Mouse (Mus musculus) neural tube, embryonic 12.5 days (tissue): ENCODE measurements around the gene Tfpt. TPM values are rescaled to one million over a fixed set of nuclear protein-coding genes. Genes with fewer than 3 reads are reported as not detected.

Experiments
- ATAC-seq: fragments of 200-750 bp; cut with Nextera tagmentation; 2 replicates; pipeline ENCODE4 v1.8.0; 2017; ENCODE audit warnings: low read depth, mild to moderate bottlenecking, moderate TSS enrichment, moderate library complexity; ENCODE audit not compliant: low FRiP score
- H3K27ac ChIP-seq: fragments of 300-500 bp; sonication (generic); 2 replicates; pipeline ENCODE4 v1.5.1; 2016
- H3K27me3 ChIP-seq: fragments of 300-500 bp; sonication (generic); replicated peaks from 2 replicates; pipeline ENCODE4 v1.6.1; 2016; ENCODE audit warnings: mild to moderate bottlenecking
- H3K36me3 ChIP-seq: fragments of 300-500 bp; sonication (generic); 2 replicates; pipeline ENCODE4 v1.6.1; 2016; ENCODE audit warnings: mild to moderate bottlenecking
- H3K4me1 ChIP-seq: fragments of 300-500 bp; sonication (generic); 2 replicates; pipeline ENCODE4 v1.6.1; 2016
- H3K4me2 ChIP-seq: fragments of 300-500 bp; sonication (generic); replicated peaks from 2 replicates; pipeline ENCODE4 v1.6.1; 2016; ENCODE audit warnings: mild to moderate bottlenecking
- H3K4me3 ChIP-seq: fragments of 300-500 bp; sonication (generic); 2 replicates; pipeline ENCODE4 v1.5.1; 2016
- H3K9ac ChIP-seq: fragments of 300-500 bp; sonication (generic); 2 replicates; pipeline ENCODE4 v1.6.1; 2016; ENCODE audit warnings: mild to moderate bottlenecking
- H3K9me3 ChIP-seq: fragments of 300-500 bp; sonication (generic); 2 replicates; pipeline ENCODE4 v1.6.1; 2016; ENCODE audit warnings: mild to moderate bottlenecking
- WGBS: fragments of 180-500 bp; shearing (Covaris S2); methylation state at CpG from one replicate; pipeline ENCODE4 v1.1.7; 2016; 5-methylcytosine and 5-hydroxymethylcytosine counted together
- polyA plus RNA-seq: library from polyadenylated mRNA; unstranded; fragments of >200 nt; fragmentation: Nextera tagmentation; extraction: Ambion mirVana; gene quantifications from 2 replicates; pipeline ENCODE4 v1.2.1, GENCODE M21; 2016

The Tfpt gene
- polyA plus RNA-seq = 39.3 and 39.7 TPM in 2 replicates

GRCm38 (mm10) chr7:3629543-3630477 is at the start of gene Tfpt, which contains the start of gene Prpf31:
Gene Tfpt, minus strand, starts transcription at chr7:3629929.
Gene Prpf31, plus strand, starts transcription at chr7:3629985.
- H3K9me3 ChIP-seq = no peaks in the 10 kb centered on the region
- peak within 1 kb of the TSS; percentile 69 for H3K9ac ChIP-seq
- peak; percentile 89 for ATAC-seq
- H3K4me3 ChIP-seq = peak within 1 kb of the TSS; percentile 65
- peaks cover 25% of the 10 kb centered on the region for H3K4me1 ChIP-seq
- H3K36me3 ChIP-seq = peaks cover 42% of the 10 kb centered on the region
- 1% methylated on average over 47 of the region's 47 CpGs for WGBS
- no peaks in the 10 kb centered on the region for H3K27me3 ChIP-seq
- H3K4me2 ChIP-seq = peak within 1 kb of the TSS; percentile 97
- H3K27ac ChIP-seq = peak within 1 kb of the TSS; percentile 6; the same call in 1 of the 2 replicates

GRCm38 (mm10) chr7:3677342-3677741 is 47.6 kb upstream of the Tfpt start, which contains the start of gene Tmc4:
Gene Tmc4, minus strand, starts transcription at chr7:3677553.
- 55% methylated on average over 9 of the region's 9 CpGs for WGBS
- Histone ChIP-seq H3K9me3 (no peaks in the 10 kb centered on the region), H3K27ac (no peak within 1 kb of the TSS), H3K4me1 (no peaks in the 10 kb centered on the region), H3K4me2 (no peak within 1 kb of the TSS), H3K36me3 (peaks cover 6% of the 10 kb centered on the region), H3K4me3 (no peak within 1 kb of the TSS), H3K27me3 (no peaks in the 10 kb centered on the region), H3K9ac (no peak within 1 kb of the TSS)
- no peak for ATAC-seq

GRCm38 (mm10) chr7:3676371-3676770 is 46.6 kb upstream of the Tfpt start:
- no peaks in the 10 kb centered on the region for H3K9me3 ChIP-seq
- no peak overlapping the region for H3K4me2 ChIP-seq
- H3K27me3 ChIP-seq = no peaks in the 10 kb centered on the region
- no peak overlapping the region for H3K9ac ChIP-seq
- no peak overlapping the region for H3K4me3 ChIP-seq
- no peak overlapping the region for H3K27ac ChIP-seq
- no peak for ATAC-seq
- H3K36me3 ChIP-seq = peaks cover 6% of the 10 kb centered on the region
- H3K4me1 ChIP-seq = no peaks in the 10 kb centered on the region
- WGBS = 90% methylated on average over 12 of the region's 12 CpGs

GRCm38 (mm10) chr7:3675228-3675548 is 45.5 kb upstream of the Tfpt start:
- no peak overlapping the region for H3K4me3 ChIP-seq
- no peaks in the 10 kb centered on the region for H3K4me1 ChIP-seq
- H3K36me3 ChIP-seq = peaks cover 6% of the 10 kb centered on the region
- no peak overlapping the region for H3K9ac ChIP-seq
- no peak overlapping the region for H3K4me2 ChIP-seq
- 78% methylated on average over 3 of the region's 3 CpGs for WGBS
- no peak overlapping the region for H3K27ac ChIP-seq
- no peaks in the 10 kb centered on the region for H3K27me3 ChIP-seq
- no peaks in the 10 kb centered on the region for H3K9me3 ChIP-seq
- no peak for ATAC-seq

GRCm38 (mm10) chr7:3674507-3675227 is 44.9 kb upstream of the Tfpt start:
- H3K4me1 ChIP-seq = no peaks in the 10 kb centered on the region
- H3K9ac ChIP-seq = no peak overlapping the region
- peaks cover 6% of the 10 kb centered on the region for H3K36me3 ChIP-seq
- no peak overlapping the region for H3K4me3 ChIP-seq
- ATAC-seq = peak; percentile 81
- H3K27ac ChIP-seq = no peak overlapping the region
- no peak overlapping the region for H3K4me2 ChIP-seq
- H3K9me3 ChIP-seq = no peaks in the 10 kb centered on the region
- WGBS = 77% methylated on average over 10 of the region's 10 CpGs
- no peaks in the 10 kb centered on the region for H3K27me3 ChIP-seq

GRCm38 (mm10) chr7:3666921-3667391 is 37.2 kb upstream of the Tfpt start:
- Histone ChIP-seq H3K36me3 (peaks cover 17% of the 10 kb centered on the region), H3K9ac (no peak overlapping the region), H3K4me3 (no peak overlapping the region), H3K9me3 (no peaks in the 10 kb centered on the region), H3K27ac (no peak overlapping the region), H3K4me1 (peaks cover 15% of the 10 kb centered on the region), H3K27me3 (no peaks in the 10 kb centered on the region), H3K4me2 (no peak overlapping the region)
- 19% methylated on average over 14 of the region's 14 CpGs for WGBS
- no peak for ATAC-seq

- peak within 1 kb of the TSS; percentile 79 for H3K9ac ChIP-seq
- H3K4me3 ChIP-seq = peak within 1 kb of the TSS; percentile 69
- H3K4me2 ChIP-seq = peak within 1 kb of the TSS; percentile 77
- ATAC-seq = peak; percentile 98
- H3K4me1 ChIP-seq = peaks cover 15% of the 10 kb centered on the region
- H3K9me3 ChIP-seq = no peaks in the 10 kb centered on the region
- WGBS = 5% methylated on average over 45 of the region's 45 CpGs
- peak within 1 kb of the TSS; percentile 62; the same call in 1 of the 2 replicates for H3K27ac ChIP-seq
- H3K27me3 ChIP-seq = no peaks in the 10 kb centered on the region
- H3K36me3 ChIP-seq = peaks cover 30% of the 10 kb centered on the region
These were observed 35.7 kb upstream of the Tfpt start, which contains the start of gene Leng1 for GRCm38 (mm10) chr7:3665215-3666114. Gene Leng1, minus strand, starts transcription at chr7:3665840.

- H3K27ac ChIP-seq = peak overlapping the region; percentile 62; the same call in 1 of the 2 replicates
These were observed 34.9 kb upstream of the Tfpt start for GRCm38 (mm10) chr7:3664524-3665214.

GRCm38 (mm10) chr7:3658578-3658977 is 28.8 kb upstream of the Tfpt start:
- Histone ChIP-seq H3K4me1 (peaks cover 2% of the 10 kb centered on the region), H3K9me3 (no peaks in the 10 kb centered on the region), H3K27ac (no peak overlapping the region), H3K4me2 (no peak overlapping the region), H3K9ac (no peak overlapping the region), H3K27me3 (no peaks in the 10 kb centered on the region), H3K36me3 (peaks cover 98% of the 10 kb centered on the region), H3K4me3 (no peak overlapping the region)
- 97% methylated on average over 14 of the region's 14 CpGs for WGBS
- ATAC-seq = no peak

More at GRCm38 (mm10) chr7:3664524-3665214, 34.9 kb upstream of the Tfpt start:
- Histone ChIP-seq H3K27me3 (no peaks in the 10 kb centered on the region), H3K4me3 (peak overlapping the region; percentile 69), H3K4me1 (peaks cover 15% of the 10 kb centered on the region), H3K9ac (peak overlapping the region; percentile 79), H3K36me3 (peaks cover 38% of the 10 kb centered on the region), H3K4me2 (peak overlapping the region; percentile 77), H3K9me3 (no peaks in the 10 kb centered on the region)
- ATAC-seq = peak; percentile 39
- WGBS = 34% methylated on average over 15 of the region's 15 CpGs

- Histone ChIP-seq H3K9me3 (no peaks in the 10 kb centered on the region), H3K9ac (no peak overlapping the region), H3K4me3 (no peak overlapping the region), H3K27ac (no peak overlapping the region), H3K4me2 (no peak overlapping the region), H3K4me1 (no peaks in the 10 kb centered on the region), H3K36me3 (peaks cover 98% of the 10 kb centered on the region), H3K27me3 (no peaks in the 10 kb centered on the region)
- no peak for ATAC-seq
- WGBS = 93% methylated on average over 4 of the region's 4 CpGs
These were observed 27.2 kb upstream of the Tfpt start for GRCm38 (mm10) chr7:3656966-3657365.

GRCm38 (mm10) chr7:3646641-3647040 is 16.9 kb upstream of the Tfpt start:
- no peaks in the 10 kb centered on the region for H3K9me3 ChIP-seq
- peak overlapping the region; percentile 95 for H3K4me2 ChIP-seq
- peaks cover 34% of the 10 kb centered on the region for H3K4me1 ChIP-seq
- H3K36me3 ChIP-seq = peaks cover 20% of the 10 kb centered on the region
- H3K4me3 ChIP-seq = peak overlapping the region; percentile 90
- no peak for ATAC-seq
- H3K27ac ChIP-seq = no peak overlapping the region
- H3K9ac ChIP-seq = peak overlapping the region; percentile 98
- WGBS = 71% methylated on average over 4 of the region's 4 CpGs
- H3K27me3 ChIP-seq = no peaks in the 10 kb centered on the region
